Mouse (Mus musculus): ENCODE results near the gene Dysf. TPM values are rescaled to one million over a fixed set of nuclear protein-coding genes. Genes with fewer than 3 reads are reported as not detected.

Gene Dysf
- total RNA-seq, 2 experiments from 2014 or later: not detected

DNA sequence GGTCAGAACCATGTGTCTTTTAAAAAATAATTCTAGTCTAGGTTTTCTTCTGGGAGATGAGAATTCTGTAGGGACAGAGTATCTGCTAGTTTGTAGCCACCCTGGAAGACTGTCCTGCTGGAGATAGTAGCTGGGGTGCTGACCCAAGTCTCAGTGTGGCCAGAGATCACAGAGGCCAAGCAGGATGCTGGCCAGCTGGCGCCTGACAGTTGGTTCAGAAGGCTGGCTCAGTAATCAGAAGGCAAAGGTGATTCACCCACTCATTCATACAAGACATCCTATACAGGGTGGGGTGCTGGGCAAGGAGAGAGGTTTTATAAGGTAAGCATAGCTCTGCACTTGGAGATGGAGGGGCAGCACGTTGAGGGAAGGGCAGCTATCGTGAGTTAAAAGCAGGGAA, 204.7 kb downstream of the Dysf start:
- no peak for ATAC-seq (replicated peaks; ENCODE audit: low FRiP score, low TSS enrichment, poor library complexity, severe bottlenecking)

DNA sequence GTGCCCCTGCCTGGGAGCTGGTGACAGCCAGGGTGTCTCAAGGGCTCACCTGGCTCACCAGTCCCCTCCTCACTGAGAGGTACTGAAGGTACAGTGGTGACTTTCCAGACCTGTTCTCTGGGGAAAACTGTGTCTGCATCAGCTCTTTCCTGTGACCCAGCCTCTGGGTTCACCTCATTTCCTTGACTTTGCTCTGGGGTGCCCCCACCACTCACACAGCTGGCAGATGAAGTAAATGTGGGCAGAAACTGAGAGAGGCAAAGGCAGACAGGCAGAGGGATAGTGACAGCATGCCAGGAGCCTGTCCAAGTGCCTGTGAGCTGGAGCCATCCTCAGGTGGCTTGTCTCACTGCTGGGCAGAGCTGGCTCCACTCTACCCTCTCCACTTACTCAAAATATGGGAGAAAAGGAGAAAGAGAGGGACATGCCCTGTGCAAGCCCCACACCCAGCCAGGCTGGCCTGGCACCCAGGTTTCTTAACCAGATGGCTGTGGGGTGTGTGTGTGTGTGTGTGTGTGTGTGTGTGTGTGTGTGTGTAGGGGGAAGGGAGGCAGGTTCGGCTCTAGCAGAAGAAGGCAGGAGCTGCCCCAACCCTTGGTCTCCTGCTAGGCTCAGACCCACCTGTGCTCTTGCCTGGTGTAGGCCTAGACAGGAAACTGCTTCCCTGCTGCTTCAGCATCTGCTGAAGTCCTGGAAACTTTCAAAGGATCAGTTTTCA, 209.0 kb downstream of the Dysf start:
- ATAC-seq (replicated peaks; ENCODE audit: low FRiP score, low TSS enrichment, poor library complexity, severe bottlenecking): no peak

DNA sequence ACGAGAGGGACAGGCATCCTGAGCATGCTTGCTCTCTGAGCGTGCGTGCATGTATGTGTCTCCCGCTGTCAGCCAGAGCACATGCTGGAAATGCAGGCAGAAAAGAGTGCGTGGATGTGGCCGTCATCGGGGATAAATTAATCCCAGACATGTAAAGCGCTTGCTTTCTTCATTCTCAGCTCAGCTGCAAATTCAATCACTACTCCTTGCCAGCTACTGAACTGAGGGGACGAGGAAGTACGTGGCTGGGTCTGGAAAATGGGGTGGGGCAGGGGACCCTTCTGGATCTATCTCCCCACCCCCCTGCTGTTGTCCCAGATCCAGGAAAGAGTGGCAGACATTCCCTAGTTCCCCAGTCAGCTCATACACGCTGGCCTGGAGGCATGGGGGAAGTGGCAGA, 210.7 kb downstream of the Dysf start:
- ATAC-seq (replicated peaks; ENCODE audit: low FRiP score, low TSS enrichment, poor library complexity, severe bottlenecking): no peak

DNA sequence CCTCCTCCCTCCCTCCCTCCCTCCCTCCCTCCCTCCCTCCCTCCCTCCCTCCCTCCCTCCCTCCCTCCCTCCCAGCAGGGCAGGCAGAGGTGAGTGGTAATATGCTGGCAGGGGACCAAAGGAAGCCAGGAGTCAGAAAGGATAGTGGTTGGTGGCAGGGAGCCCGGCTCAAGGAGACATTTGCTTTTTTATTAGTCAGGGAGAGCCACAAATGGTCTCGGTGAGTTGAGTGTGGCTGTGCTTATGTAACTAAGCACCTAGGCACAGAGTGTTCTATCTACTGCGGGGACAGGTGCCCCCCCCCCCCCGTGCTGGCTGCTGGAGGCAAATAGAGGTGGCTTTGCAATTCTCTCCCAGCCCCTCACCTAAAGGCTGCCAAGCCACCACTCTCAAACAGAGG, 216.5 kb downstream of the Dysf start:
- no peak for ATAC-seq (replicated peaks; ENCODE audit: low FRiP score, low TSS enrichment, poor library complexity, severe bottlenecking)

DNA sequence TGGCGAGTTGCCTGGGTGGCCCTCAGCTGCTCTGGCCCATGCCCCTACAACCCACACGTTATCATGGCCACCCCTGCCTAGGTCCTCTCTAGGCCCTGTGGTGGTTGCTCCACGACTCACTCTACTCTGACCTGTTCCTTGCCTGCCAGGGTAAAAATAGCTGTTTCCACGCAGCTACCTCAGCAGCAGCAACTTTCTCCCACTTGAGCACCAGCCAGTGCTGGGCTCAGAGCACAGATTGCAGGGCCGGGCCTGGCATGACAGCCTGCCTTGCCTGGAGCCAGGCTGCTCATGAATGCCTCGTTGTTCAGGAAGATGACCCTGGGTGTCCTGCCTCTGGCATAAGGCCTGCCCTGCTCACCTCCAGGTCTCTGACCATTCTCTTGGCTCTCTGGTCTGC, 217.2 kb downstream of the Dysf start:
- ATAC-seq (replicated peaks; ENCODE audit: low FRiP score, low TSS enrichment, poor library complexity, severe bottlenecking): no peak

DNA sequence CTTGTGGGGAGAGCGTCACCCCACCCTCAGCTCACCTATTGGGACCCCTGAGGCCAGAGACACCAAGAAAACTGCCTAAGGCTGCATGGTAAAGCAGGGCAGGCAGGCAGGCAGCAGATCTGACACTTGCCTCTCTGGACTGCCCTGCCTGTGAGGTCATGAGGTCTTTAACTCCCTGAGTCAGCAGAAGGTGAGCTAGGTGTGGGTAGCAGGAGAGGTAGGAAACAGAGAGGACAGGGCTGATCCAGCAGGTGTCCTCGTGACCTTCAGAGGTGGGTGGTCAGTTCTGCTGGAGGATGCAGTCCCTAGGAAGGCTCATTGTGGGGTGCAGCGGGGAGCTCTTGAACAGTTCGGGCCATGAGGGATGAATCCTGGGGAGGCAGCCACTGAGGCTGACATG, 219.8 kb downstream of the Dysf start:
- ATAC-seq (replicated peaks; ENCODE audit: low FRiP score, low TSS enrichment, poor library complexity, severe bottlenecking): no peak

DNA sequence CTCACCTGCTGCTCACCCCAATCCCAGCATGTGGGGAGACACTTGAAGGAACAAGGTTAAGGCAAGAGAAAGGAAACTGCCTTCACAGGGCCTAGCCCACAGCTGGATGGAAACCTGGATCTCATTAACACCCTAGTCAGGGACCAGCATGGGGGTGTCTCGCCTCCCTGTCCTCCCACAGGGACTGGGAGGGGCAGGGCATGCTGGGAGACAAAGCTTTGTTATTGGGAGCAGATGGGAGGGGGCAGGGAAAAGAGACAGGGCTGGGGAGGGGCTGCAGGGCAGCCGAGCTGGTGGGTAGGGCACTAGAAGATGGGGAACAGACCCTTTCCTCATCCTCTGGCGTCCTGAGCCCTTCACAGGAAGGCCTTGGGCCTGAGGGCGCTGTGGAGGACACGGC, 220.4 kb downstream of the Dysf start:
- no peak for ATAC-seq (replicated peaks; ENCODE audit: low FRiP score, low TSS enrichment, poor library complexity, severe bottlenecking)

DNA sequence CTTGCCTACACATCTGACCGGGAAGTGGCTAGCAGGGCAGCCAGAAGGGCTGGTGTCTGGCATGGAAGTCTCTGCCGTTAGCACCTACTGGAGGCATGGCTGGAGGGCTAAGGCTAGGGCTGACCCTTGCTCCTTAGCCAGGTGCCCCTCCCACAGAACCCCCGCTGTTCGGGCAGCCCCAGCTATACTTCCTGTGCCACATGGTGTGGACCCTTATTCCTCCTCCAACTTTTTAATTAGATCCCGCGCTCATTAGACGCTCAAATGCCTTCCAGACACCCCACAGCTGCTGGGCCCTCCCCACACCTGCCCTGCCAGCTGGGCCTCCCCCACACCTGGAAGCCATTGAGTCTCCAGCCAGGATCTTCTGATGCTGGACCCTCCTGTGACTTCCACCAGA, 221.3 kb downstream of the Dysf start:
- ATAC-seq (replicated peaks; ENCODE audit: low FRiP score, low TSS enrichment, poor library complexity, severe bottlenecking): no peak

DNA sequence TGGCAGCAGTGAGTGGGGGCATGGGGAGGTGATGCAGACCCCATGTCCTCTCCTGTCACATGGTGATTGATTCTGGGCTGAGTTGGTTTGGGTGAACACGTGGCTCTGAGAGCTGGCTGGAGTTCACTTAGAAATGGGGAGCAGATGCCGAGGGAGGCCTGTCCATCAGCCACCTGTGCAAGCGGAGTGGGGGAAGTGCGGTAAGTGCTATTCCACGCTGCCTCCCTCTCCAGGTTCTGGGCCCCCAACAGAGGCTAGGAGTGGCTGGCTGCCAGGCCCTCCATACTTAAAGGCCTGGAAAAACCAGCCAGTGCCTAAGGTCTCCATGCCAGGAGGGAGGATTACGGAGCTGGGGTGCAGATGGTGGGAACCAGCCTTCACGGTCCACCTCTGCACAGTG, 222.7 kb downstream of the Dysf start:
- ATAC-seq (replicated peaks; ENCODE audit: low FRiP score, low TSS enrichment, poor library complexity, severe bottlenecking): no peak

DNA sequence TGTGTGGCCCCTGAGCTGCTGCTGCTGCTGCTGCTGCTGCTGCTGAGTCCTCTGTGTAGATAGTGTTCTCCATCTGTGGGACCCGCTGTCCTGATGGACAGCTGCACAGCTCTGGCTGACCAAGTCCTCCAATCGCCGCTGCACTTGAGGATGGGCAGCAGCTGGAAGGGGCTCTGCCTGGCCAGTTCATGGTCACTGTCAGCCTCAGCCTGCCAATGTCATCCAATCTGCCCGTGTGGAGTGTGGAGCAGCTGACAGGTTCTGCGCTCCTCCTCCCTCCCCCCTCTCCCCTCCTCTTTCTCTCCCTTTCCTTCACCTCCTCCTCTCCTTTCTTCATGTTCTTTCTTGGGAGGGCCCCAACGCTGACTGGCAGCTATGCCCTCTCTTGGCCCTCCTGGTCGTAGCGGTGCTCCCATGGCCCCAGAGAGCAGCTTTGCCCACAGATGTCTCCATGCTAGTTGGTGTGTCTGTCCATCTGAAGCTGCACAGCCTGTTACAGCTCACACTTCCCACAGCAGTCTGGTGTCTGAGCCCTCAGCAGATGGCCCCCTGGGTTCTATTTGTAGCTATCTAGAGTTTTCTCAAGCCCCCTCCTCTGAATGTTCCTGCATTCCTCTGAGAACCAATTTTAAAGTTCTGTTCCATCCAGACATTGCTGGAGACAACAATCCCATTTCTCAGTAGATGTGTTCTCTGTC, 223.8 kb downstream of the Dysf start:
- no peak for ATAC-seq (replicated peaks; ENCODE audit: low FRiP score, low TSS enrichment, poor library complexity, severe bottlenecking)

DNA sequence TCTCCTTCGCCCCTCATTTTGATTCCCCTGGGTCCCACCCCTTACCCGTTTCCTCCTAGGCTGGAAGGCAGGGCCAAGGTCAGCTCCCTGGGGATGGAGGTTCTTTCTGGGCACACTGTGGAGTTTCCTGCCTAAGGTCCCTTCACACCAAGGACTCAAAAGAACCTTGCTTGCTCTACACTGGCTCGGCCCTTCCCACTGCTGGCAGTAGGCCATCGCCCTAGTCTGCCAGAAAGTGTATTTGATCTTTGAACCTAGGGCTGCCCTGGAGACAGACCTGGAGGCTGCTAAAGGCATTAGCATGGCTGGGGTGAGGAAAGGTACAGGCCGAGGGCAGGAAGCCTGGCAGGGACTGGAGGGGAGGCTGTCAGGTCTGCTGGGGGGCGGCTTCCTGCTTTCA, 225.4 kb downstream of the Dysf start:
- no peak for ATAC-seq (replicated peaks; ENCODE audit: low FRiP score, low TSS enrichment, poor library complexity, severe bottlenecking)

DNA sequence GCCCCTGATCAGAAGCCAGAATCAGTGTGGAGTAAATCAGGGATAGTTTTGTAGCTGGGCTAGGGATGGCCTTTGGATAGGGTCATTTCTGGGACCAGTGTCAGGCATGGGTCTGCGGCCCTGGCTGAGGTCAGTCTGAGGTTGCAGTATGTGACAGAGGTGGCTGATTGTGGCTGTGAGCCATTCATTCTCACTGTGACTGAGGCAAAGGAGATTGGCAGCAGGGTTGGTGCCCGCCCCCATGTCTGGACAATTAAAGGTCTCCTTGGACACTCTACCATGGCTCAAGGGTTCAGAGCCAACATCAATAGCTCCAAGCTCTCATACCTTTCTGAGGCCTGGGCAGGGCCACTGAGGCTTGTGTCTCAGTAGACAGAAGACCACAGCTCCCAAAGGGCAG, 227.0 kb downstream of the Dysf start:
- ATAC-seq (replicated peaks; ENCODE audit: low FRiP score, low TSS enrichment, poor library complexity, severe bottlenecking): no peak

DNA sequence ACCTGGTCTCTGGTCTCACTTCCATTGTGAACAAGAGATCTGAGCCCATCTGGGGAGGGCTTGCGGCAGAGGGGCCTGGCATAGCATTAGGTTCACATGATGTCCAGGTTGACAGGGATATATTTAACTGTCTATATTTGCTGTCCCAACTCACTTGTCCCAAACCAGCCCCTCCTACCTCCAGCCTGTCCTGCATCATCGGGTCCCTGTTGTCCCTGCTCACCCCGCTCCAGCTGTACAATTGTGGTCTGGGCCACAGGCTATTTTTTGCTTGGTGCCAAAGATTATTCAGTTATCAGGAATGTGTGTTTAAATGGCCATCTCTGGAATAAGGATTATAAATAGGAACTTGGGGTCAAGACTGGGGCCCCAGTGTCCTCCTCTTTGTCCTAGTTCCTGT, 235.0 kb downstream of the Dysf start:
- ATAC-seq (replicated peaks; ENCODE audit: low FRiP score, low TSS enrichment, poor library complexity, severe bottlenecking): no peak

DNA sequence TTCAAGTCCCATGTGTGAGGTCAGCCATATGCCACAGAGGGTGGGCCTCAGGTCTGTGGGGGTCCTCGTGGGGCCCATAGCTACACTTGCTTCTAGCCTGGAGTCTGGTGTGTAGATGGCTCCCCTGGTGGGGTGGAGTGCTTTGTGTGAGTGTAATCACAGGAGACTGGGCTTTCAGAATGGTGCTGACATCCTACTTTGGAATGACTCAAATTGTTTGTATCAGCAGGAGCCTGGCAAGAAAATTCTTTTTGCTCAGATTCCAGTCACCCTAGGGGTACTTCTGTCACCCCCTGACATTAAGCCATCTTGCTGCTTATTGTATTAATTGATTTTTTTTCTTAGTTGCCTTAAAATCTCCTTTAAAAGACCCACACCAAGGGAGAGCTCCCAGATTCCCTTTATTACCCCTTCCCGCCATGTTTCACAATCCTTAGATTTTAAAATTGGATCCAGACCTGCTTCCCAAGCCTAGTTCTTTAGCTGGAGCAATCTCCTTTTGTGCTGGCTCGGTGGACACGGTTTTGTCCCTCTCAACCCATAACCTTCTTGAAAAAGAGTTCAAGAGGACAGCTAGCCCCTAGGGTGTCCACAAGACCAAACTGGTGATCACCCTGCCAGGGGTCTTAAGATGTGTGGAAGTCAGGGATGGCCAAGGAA, 237.8 kb downstream of the Dysf start:
- ATAC-seq (replicated peaks; ENCODE audit: low FRiP score, low TSS enrichment, poor library complexity, severe bottlenecking): no peak

DNA sequence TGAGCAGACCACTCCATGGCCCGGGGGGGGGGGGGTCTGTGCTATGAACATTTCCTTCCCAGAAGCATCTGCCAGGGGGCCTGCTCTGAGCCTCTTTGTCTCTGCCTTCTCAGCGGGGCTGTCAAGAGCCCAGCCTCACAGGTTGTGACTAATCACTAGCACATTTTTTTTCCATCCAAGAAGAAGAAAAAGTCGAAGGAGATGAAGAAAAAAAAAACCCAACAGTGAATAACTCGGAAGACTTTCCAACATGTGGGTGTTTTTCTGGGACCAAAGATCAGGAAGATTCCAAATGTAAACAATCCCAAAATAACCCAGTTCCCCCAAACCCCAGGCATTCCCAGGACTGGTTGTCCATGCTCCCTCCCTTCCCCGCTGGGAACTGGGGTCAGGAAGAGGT, 238.6 kb downstream of the Dysf start:
- ATAC-seq (replicated peaks; ENCODE audit: low FRiP score, low TSS enrichment, poor library complexity, severe bottlenecking): no peak

Other genes starting within 250 kb of the Dysf start
- gene Ankrd53, start 245.9 kb upstream of the Dysf start, total RNA-seq (2014; fragmentation: Nextera tagmentation): not detected in 2 replicates
- gene Ankrd53, start 245.9 kb upstream of the Dysf start, total RNA-seq (2017): not detected in 2 replicates
- 53.2 and 57.9 TPM in 2 replicates for gene Tex261, start 232.8 kb upstream of the Dysf start, total RNA-seq (2014; fragmentation: Nextera tagmentation)
- gene Tex261, start 232.8 kb upstream of the Dysf start, total RNA-seq (2017): 21.3 and 39.1 TPM in 2 replicates
- gene Nagk, start 213.6 kb upstream of the Dysf start, total RNA-seq (2014; fragmentation: Nextera tagmentation): 3.5 and 10.2 TPM in 2 replicates
- gene Nagk, start 213.6 kb upstream of the Dysf start, total RNA-seq (2017): 4.0 and 4.2 TPM in 2 replicates
- 8.3 and 17.4 TPM in 2 replicates for gene Paip2b, start 176.8 kb upstream of the Dysf start, total RNA-seq (2014; fragmentation: Nextera tagmentation)
- gene Paip2b, start 176.8 kb upstream of the Dysf start, total RNA-seq (2017): 14.1 and 21.2 TPM in 2 replicates
- gene Zfp638, start 141.5 kb upstream of the Dysf start, total RNA-seq (2014; fragmentation: Nextera tagmentation): 104 and 139 TPM in 2 replicates
- 158 and 188 TPM in 2 replicates for gene Zfp638, start 141.5 kb upstream of the Dysf start, total RNA-seq (2017)